Mouse (Mus musculus) thymus, adult 2 months (tissue): ENCODE data around the gene Swap70. TPM values are rescaled to one million over a fixed set of nuclear protein-coding genes. Genes with fewer than 3 reads are reported as not detected.

Experiments
- DNase-seq: peaks from one replicate; pipeline ENCODE4 v3.0.0; 2021
- H3K27ac ChIP-seq: fragments of 200-500 bp; 2 replicates; pipeline ENCODE4 v1.5.1; 2012; ENCODE audit warnings: low read length, control low read depth; ENCODE audit not compliant: control insufficient read depth, insufficient read depth
- H3K27me3 ChIP-seq: fragments of 200-500 bp; 2 replicates; pipeline ENCODE4 v1.6.1; 2012; ENCODE audit warnings: mild to moderate bottlenecking, low read length, moderate library complexity, mixed read lengths; ENCODE audit not compliant: control insufficient read depth, insufficient read depth
- H3K36me3 ChIP-seq: fragments of 200-500 bp; 2 replicates; pipeline ENCODE4 v1.6.1; 2012; ENCODE audit warnings: mild to moderate bottlenecking, low read length, moderate library complexity; ENCODE audit not compliant: control insufficient read depth, insufficient read depth
- H3K4me1 ChIP-seq: fragments of 200-500 bp; replicated peaks from 2 replicates; pipeline ENCODE4 v1.6.1; 2012; ENCODE audit warnings: low read length; ENCODE audit not compliant: control insufficient read depth, insufficient read depth
- H3K4me3 ChIP-seq: fragments of 200-500 bp; 2 replicates; pipeline ENCODE4 v1.5.1; 2012; ENCODE audit warnings: mild to moderate bottlenecking, low read length, control low read depth, moderate library complexity; ENCODE audit not compliant: control insufficient read depth, insufficient read depth
- CTCF ChIP-seq: fragments of 200-500 bp; IDR thresholded peaks from 2 replicates; pipeline ENCODE4 v1.5.1; 2012; ENCODE audit warnings: mild to moderate bottlenecking, control low read depth, low read length, moderate library complexity, borderline replicate concordance; ENCODE audit not compliant: control insufficient read depth, poor library complexity, insufficient read depth; ENCODE audit errors: extremely low read depth
- POLR2A ChIP-seq: fragments of 200-500 bp; IDR thresholded peaks from 2 replicates; pipeline ENCODE4 v1.6.1; 2012; ENCODE audit warnings: mild to moderate bottlenecking, low read length, control low read depth, moderate library complexity; ENCODE audit not compliant: control insufficient read depth, poor library complexity, insufficient read depth; ENCODE audit errors: extremely low read depth
- WGBS: fragments of 180-500 bp; shearing (Covaris S2); methylation state at CpG from one replicate; pipeline ENCODE4 v1.1.7; 2018; 5-methylcytosine and 5-hydroxymethylcytosine counted together
- polyA plus RNA-seq: library from polyadenylated mRNA; depleted of rRNA; stranded (reverse); fragments of >200 nt; gene quantifications from 2 replicates; pipeline ENCODE4 v1.2.3, GENCODE M21; 2012

The Swap70 gene
- polyA plus RNA-seq, 1 experiment = 18.3 TPM

- Histone ChIP-seq H3K27me3 (no peaks in the 10 kb centered on the region), H3K4me3 (no peak overlapping the region), H3K4me1 (peaks cover 13% of the 10 kb centered on the region), H3K36me3 (no peaks in the 10 kb centered on the region), H3K27ac (no peak overlapping the region)
- no peak for DNase-seq
- TF ChIP-seq CTCF (no peak), POLR2A (no peak)
Measured at GRCm38 (mm10) chr7:110267014-110267413, 45.5 kb downstream of the Swap70 start.

GRCm38 (mm10) chr7:110267994-110268393, 46.5 kb downstream of the Swap70 start:
- Histone ChIP-seq H3K27me3 (no peaks in the 10 kb centered on the region), H3K4me1 (peaks cover 19% of the 10 kb centered on the region), H3K4me3 (no peak overlapping the region), H3K36me3 (no peaks in the 10 kb centered on the region), H3K27ac (no peak overlapping the region)
- 86% methylated on average over 9 of the region's 9 CpGs for WGBS
- TF ChIP-seq POLR2A = no peak
- TF ChIP-seq CTCF = no peak
- no peak for DNase-seq

- H3K4me3 ChIP-seq = no peak overlapping the region
- peaks cover 19% of the 10 kb centered on the region for H3K4me1 ChIP-seq
- H3K36me3 ChIP-seq = no peaks in the 10 kb centered on the region
- no peak for DNase-seq
- WGBS = 76% methylated on average over 4 of the region's 4 CpGs
- H3K27me3 ChIP-seq = no peaks in the 10 kb centered on the region
- TF ChIP-seq CTCF (no peak), POLR2A (no peak)
- H3K27ac ChIP-seq = no peak overlapping the region
Measured at GRCm38 (mm10) chr7:110268511-110268910, 47.0 kb downstream of the Swap70 start.

GRCm38 (mm10) chr7:110269777-110270176, 48.3 kb downstream of the Swap70 start:
- Histone ChIP-seq H3K4me3 (no peak overlapping the region), H3K27me3 (no peaks in the 10 kb centered on the region), H3K27ac (no peak overlapping the region), H3K36me3 (no peaks in the 10 kb centered on the region), H3K4me1 (peaks cover 19% of the 10 kb centered on the region)
- WGBS = 96% methylated on average over 14 of the region's 14 CpGs
- TF ChIP-seq POLR2A (no peak), CTCF (no peak)
- DNase-seq = no peak

GRCm38 (mm10) chr7:110270455-110270854, 48.9 kb downstream of the Swap70 start:
- 5% methylated on average over 7 of the region's 7 CpGs for WGBS
- Histone ChIP-seq H3K4me3 (no peak overlapping the region), H3K27ac (no peak overlapping the region)

GRCm38 (mm10) chr7:110271814-110272213, 50.3 kb downstream of the Swap70 start:
- Histone ChIP-seq H3K27ac (no peak overlapping the region), H3K36me3 (no peaks in the 10 kb centered on the region), H3K27me3 (no peaks in the 10 kb centered on the region), H3K4me1 (peaks cover 24% of the 10 kb centered on the region), H3K4me3 (no peak overlapping the region)
- no peak for TF ChIP-seq CTCF
- DNase-seq = no peak
- WGBS = 89% methylated on average over 9 of the region's 9 CpGs

More at GRCm38 (mm10) chr7:110270455-110270854, 48.9 kb downstream of the Swap70 start:
- H3K4me1 ChIP-seq = peaks cover 19% of the 10 kb centered on the region
- no peak for DNase-seq
- TF ChIP-seq CTCF (no peak), POLR2A (no peak)
- H3K27me3 ChIP-seq = no peaks in the 10 kb centered on the region
- H3K36me3 ChIP-seq = no peaks in the 10 kb centered on the region

- DNase-seq = peak; percentile 61
- Histone ChIP-seq H3K4me1 (peaks cover 26% of the 10 kb centered on the region), H3K4me3 (no peak overlapping the region), H3K27me3 (no peaks in the 10 kb centered on the region), H3K36me3 (no peaks in the 10 kb centered on the region), H3K27ac (no peak overlapping the region)
- 44% methylated on average over 4 of the region's 4 CpGs for WGBS
- TF ChIP-seq CTCF (no peak), POLR2A (no peak)
Measured at GRCm38 (mm10) chr7:110272434-110272833, 50.9 kb downstream of the Swap70 start.
